Mouse (Mus musculus): ENCODE results near the gene Ndufc1.
"Not testable (repeated sequence)": the region's sequence is repeated elsewhere in the genome, so short reads cannot be mapped to it uniquely, and the experiment has no call there.

Gene Ndufc1

GRCm38 (mm10) chr3:51408561-51409183, at the start of gene Ndufc1:
TSS of gene Ndufc1 (minus strand) at chr3:51408988.
- in situ Hi-C loops (cut with MboI, MseI) = no loop called here

- in situ Hi-C loops (cut with MboI, MseI) = no loop called here
These were observed 26.2 kb upstream of the Ndufc1 start for GRCm38 (mm10) chr3:51434871-51435595.

GRCm38 (mm10) chr3:51434364-51434763, 25.6 kb upstream of the Ndufc1 start:
- in situ Hi-C loops (cut with MboI, MseI) = not testable (repeated sequence)

- in situ Hi-C loops (cut with MboI, MseI) = no loop called here
These were observed 16.6 kb upstream of the Ndufc1 start for GRCm38 (mm10) chr3:51425394-51425793.

- in situ Hi-C loops (cut with MboI, MseI) = no loop called here
These were observed 13.1 kb upstream of the Ndufc1 start for GRCm38 (mm10) chr3:51421921-51422320.

- in situ Hi-C loops (cut with MboI, MseI) = no loop called here
These were observed 9.2 kb upstream of the Ndufc1 start for GRCm38 (mm10) chr3:51417966-51418365.

- in situ Hi-C loops (cut with MboI, MseI) = no loop called here
These were observed 8.7 kb upstream of the Ndufc1 start for GRCm38 (mm10) chr3:51417485-51417884.

GRCm38 (mm10) chr3:51417135-51417458, 8.3 kb upstream of the Ndufc1 start:
- in situ Hi-C loops (cut with MboI, MseI) = no loop called here

- in situ Hi-C loops (cut with MboI, MseI) = no loop called here
These were observed 7.8 kb upstream of the Ndufc1 start for GRCm38 (mm10) chr3:51416364-51417134.

- in situ Hi-C loops (cut with MboI, MseI) = no loop called here
These were observed 7.2 kb upstream of the Ndufc1 start for GRCm38 (mm10) chr3:51416073-51416363.

GRCm38 (mm10) chr3:51415098-51416072, 6.6 kb upstream of the Ndufc1 start, which contains the start of gene Naa15:
TSS of gene Naa15 (plus strand) at chr3:51415148.
- in situ Hi-C loops (cut with MboI, MseI) = no loop called here

- in situ Hi-C loops (cut with MboI, MseI) = loop anchor here in 1 of 2 experiments (5.0 kb wide), 1 partner anchor 36 kb away; no protein-coding TSS in a partner anchor
These were observed 4.5 kb upstream of the Ndufc1 start for GRCm38 (mm10) chr3:51413276-51413675.

- in situ Hi-C loops (cut with MboI, MseI) = loop anchor here in 1 of 2 experiments (5.0 kb wide), 1 partner anchor 35 kb away; no protein-coding TSS in a partner anchor
These were observed 3.7 kb upstream of the Ndufc1 start for GRCm38 (mm10) chr3:51412457-51412856.

GRCm38 (mm10) chr3:51407870-51408560, 773 bp downstream of the Ndufc1 start:
- in situ Hi-C loops (cut with MboI, MseI) = no loop called here

- in situ Hi-C loops (cut with MboI, MseI) = no loop called here
These were observed 6.2 kb downstream of the Ndufc1 start for GRCm38 (mm10) chr3:51402628-51403027.

- in situ Hi-C loops (cut with MboI, MseI) = not testable (repeated sequence)
These were observed 6.7 kb downstream of the Ndufc1 start for GRCm38 (mm10) chr3:51402054-51402453.

GRCm38 (mm10) chr3:51400682-51401081, 8.1 kb downstream of the Ndufc1 start:
- in situ Hi-C loops (cut with MboI, MseI) = no loop called here

- in situ Hi-C loops (cut with MboI, MseI) = no loop called here
These were observed 9.3 kb downstream of the Ndufc1 start for GRCm38 (mm10) chr3:51399531-51399930.

- in situ Hi-C loops (cut with MboI, MseI) = no loop called here
These were observed 10.1 kb downstream of the Ndufc1 start for GRCm38 (mm10) chr3:51398667-51399066.

GRCm38 (mm10) chr3:51397700-51398299, 11.0 kb downstream of the Ndufc1 start:
- in situ Hi-C loops (cut with MboI, MseI) = no loop called here

Measured in T-helper 17 cell (primary cell).